Mouse (Mus musculus) forebrain, embryonic 16.5 days (tissue): Measurements from ENCODE around the gene Kat2a. TPM values are rescaled to one million over a fixed set of nuclear protein-coding genes. Genes with fewer than 3 reads are reported as not detected.

Experiments used
- ATAC-seq: fragments of 200-750 bp; cut with Nextera tagmentation; 2 replicates; pipeline ENCODE4 v1.8.0; 2017; ENCODE audit warnings: mild to moderate bottlenecking, moderate library complexity
- H3K27ac ChIP-seq: fragments of 300-500 bp; sonication (generic); 2 replicates; pipeline ENCODE4 v1.5.1; 2014; ENCODE audit warnings: low read length, control low read depth
- H3K27me3 ChIP-seq: fragments of 300-500 bp; sonication (generic); replicated peaks from 2 replicates; pipeline ENCODE4 v1.6.1; 2014; ENCODE audit warnings: low read length; ENCODE audit not compliant: control insufficient read depth, insufficient read depth
- H3K36me3 ChIP-seq: fragments of 300-500 bp; sonication (generic); 2 replicates; pipeline ENCODE4 v1.6.1; 2014; ENCODE audit not compliant: control insufficient read depth, insufficient read depth
- H3K4me1 ChIP-seq: fragments of 300-500 bp; sonication (generic); replicated peaks from 2 replicates; pipeline ENCODE4 v1.6.1; 2014; ENCODE audit warnings: low read length; ENCODE audit not compliant: control insufficient read depth, insufficient read depth
- H3K4me2 ChIP-seq: fragments of 300-500 bp; sonication (generic); 2 replicates; pipeline ENCODE4 v1.6.1; 2014; ENCODE audit warnings: mild to moderate bottlenecking, low read length, control low read depth
- H3K4me3 ChIP-seq: fragments of 300-500 bp; sonication (generic); replicated peaks from 2 replicates; pipeline ENCODE4 v1.5.1; 2014; ENCODE audit warnings: mild to moderate bottlenecking, low read length, control low read depth
- H3K9ac ChIP-seq: fragments of 300-500 bp; sonication (generic); replicated peaks from 2 replicates; pipeline ENCODE4 v1.6.1; 2014; ENCODE audit warnings: low read depth, low read length, control low read depth
- H3K9me3 ChIP-seq: fragments of 300-500 bp; sonication (generic); 2 replicates; pipeline ENCODE4 v1.6.1; 2016; ENCODE audit warnings: low read length; ENCODE audit not compliant: control insufficient read depth
- WGBS: fragments of 180-500 bp; shearing (Covaris S2); extraction: QIAGEN DNeasy Blood & Tissue Kit; methylation state at CpG from one replicate; pipeline ENCODE4 v1.1.7; 2014; 5-methylcytosine and 5-hydroxymethylcytosine counted together
- polyA plus RNA-seq: library from polyadenylated mRNA; unstranded; fragments of >200 nt; fragmentation: Nextera tagmentation; extraction: Ambion mirVana; gene quantifications from 2 replicates; pipeline ENCODE4 v1.2.1, GENCODE M21; 2015

The Kat2a gene
- polyA plus RNA-seq, 1 experiment from 2014 or later: 57.8 TPM

DNA sequence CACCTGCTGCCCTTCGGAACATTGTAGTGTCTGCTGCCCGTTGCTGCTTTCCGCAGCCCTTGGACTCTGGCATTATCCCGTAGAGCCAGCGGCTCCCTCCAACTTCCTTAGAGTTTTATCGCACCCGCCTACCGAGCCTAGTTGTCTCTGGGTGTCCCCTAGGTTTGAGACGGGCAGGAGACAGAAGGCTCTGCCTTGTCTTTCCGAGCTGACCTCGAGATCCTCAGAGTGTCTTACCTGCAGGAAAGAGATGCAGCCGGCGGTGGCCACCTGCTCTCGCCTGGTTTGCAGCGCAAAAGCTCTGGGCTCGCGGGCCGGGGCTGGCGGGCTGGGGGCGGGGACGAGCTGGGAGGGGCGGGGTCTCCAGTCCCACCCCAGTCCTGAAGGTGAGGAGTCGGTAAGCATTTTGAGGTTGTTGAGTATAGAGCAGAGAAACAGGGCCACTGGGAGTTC is 20.1 kb downstream of the Kat2a start, which contains the start of gene Zfp385c:
Zfp385c (minus strand) TSS at position 292 of the 453 bp plus-strand sequence.
- 1% methylated on average over 21 of the region's 23 CpGs for WGBS
- H3K27me3 ChIP-seq: peaks cover 9% of the 10 kb centered on the region
- H3K9ac ChIP-seq: no peak within 1 kb of the TSS; the same call in 1 of the 2 replicates
- H3K4me3 ChIP-seq: peak within 1 kb of the TSS; percentile 13
- H3K4me2 ChIP-seq: peak within 1 kb of the TSS; percentile 42
- H3K36me3 ChIP-seq: no peaks in the 10 kb centered on the region
- H3K27ac ChIP-seq: no peak within 1 kb of the TSS
- H3K4me1 ChIP-seq: peaks cover 6% of the 10 kb centered on the region
- ATAC-seq: no peak
- no peaks in the 10 kb centered on the region for H3K9me3 ChIP-seq

DNA sequence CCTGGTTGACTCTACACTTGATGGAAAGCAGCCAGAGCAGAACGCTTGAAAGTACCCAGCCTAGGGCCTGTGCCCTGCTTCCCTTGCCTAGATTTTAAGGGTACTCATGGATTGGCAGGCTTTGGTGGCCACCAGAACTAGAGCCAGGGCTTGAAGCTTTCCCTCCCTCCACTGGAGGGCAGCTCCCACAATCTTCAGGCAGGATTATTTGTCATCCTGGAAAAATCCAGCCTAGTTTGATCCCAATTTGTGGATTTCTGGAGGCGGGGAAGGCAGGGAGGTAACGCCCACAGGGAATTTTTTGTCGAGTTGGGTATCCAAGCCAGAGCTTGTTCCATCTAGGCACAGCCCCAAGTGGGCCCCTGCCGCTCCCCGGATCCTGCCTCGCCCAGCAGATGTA is 21.9 kb downstream of the Kat2a start:
- Histone ChIP-seq H3K4me1 (peaks cover 6% of the 10 kb centered on the region), H3K27ac (no peak overlapping the region), H3K9ac (no peak overlapping the region), H3K9me3 (no peaks in the 10 kb centered on the region), H3K36me3 (no peaks in the 10 kb centered on the region), H3K27me3 (peaks cover 9% of the 10 kb centered on the region), H3K4me2 (no peak overlapping the region), H3K4me3 (no peak overlapping the region)
- ATAC-seq: no peak
- WGBS: 77% methylated on average over 7 of the region's 7 CpGs

DNA sequence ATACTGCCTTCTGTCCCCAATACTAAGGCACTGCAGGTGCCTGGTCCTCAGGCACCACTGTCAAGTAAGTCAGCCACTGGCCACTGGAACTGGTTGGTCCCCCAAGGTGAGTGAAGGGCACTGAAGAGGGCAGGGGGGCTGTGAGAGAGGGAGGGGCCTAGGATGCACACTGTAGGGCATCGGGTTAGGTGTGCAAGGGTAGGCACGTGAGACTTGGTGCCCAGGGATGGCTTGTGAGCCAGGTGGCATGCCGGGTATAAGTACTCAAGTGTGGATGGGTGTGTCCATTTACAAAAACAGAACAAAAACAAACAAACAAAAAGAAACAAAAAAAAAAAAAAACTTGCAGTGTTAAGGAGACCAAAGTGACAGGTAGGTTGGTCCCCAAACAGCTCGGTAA is 23.8 kb downstream of the Kat2a start:
- ATAC-seq: no peak
- Histone ChIP-seq H3K27ac (no peak overlapping the region), H3K36me3 (no peaks in the 10 kb centered on the region), H3K9ac (no peak overlapping the region), H3K4me2 (no peak overlapping the region), H3K27me3 (peaks cover 9% of the 10 kb centered on the region), H3K9me3 (no peaks in the 10 kb centered on the region), H3K4me3 (no peak overlapping the region), H3K4me1 (peaks cover 6% of the 10 kb centered on the region)
- WGBS: 72% methylated on average over 4 of the region's 4 CpGs

DNA sequence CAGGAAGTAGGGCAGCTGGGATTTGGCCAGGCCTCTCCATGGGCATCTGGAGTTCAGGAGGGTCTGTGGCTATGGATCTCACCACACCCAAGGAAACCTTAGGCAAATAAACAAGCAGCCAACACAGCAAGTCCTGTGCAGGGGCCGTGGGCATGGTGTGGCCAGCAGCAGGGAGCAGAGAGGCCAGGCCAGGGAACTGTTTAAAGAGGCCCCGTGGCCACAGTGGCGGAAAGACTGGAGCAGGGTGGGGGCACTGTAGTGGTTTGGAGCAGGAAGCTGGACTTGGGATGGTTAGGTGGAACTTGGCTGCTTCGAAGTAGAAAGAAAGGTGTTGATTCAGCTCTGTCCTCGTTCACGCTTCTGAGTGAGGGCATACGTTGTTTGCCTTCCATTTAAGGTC is 25.0 kb downstream of the Kat2a start:
- Histone ChIP-seq H3K4me3 (no peak overlapping the region), H3K9ac (no peak overlapping the region), H3K27ac (no peak overlapping the region), H3K36me3 (no peaks in the 10 kb centered on the region), H3K4me2 (no peak overlapping the region), H3K4me1 (peaks cover 4% of the 10 kb centered on the region), H3K9me3 (no peaks in the 10 kb centered on the region), H3K27me3 (peaks cover 4% of the 10 kb centered on the region)
- ATAC-seq: no peak
- WGBS: 83% methylated on average over 7 of the region's 7 CpGs

DNA sequence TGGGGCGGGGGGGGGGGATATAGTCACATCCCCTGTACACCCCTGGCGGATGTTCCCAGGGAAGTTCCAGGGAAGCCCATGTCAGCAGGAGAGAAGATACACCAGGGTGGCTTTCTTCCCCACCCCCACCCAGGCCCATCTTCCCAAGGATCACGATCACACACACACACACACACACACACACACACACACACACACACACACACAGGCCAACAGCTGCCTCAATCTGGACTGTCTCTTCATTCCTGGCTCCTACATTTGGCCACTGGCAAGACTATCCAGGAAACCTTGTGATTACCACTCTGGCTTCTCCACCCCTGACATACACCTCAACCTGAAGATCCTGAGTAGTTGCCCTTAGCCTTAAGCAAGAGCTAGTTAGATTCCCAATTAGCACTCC is 26.9 kb downstream of the Kat2a start:
- Histone ChIP-seq H3K36me3 (no peaks in the 10 kb centered on the region), H3K4me1 (no peaks in the 10 kb centered on the region), H3K9ac (no peak overlapping the region), H3K4me2 (no peak overlapping the region), H3K4me3 (no peak overlapping the region), H3K9me3 (no peaks in the 10 kb centered on the region), H3K27ac (no peak overlapping the region), H3K27me3 (no peaks in the 10 kb centered on the region)
- no peak for ATAC-seq
- WGBS: 87% methylated on average over 2 of the region's 3 CpGs

DNA sequence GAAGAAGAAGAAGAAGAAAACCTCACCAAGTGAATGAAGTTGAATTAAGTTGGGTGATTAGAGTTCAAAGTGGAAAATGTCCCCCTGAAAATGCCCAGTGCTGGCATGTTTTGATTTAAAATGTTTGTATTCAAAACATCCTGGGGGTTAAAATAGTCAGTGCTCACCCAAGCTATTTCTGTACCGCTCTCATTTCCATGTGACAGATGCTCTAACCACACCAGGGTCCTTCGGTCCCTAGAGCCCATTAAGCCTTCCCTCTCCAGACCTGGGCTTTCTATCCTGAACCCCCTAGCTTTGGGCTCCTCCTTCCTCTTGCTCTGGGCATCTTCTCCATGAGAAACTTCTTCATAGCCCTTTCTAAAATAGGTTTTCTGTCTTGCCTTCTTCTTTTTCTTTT is 28.2 kb downstream of the Kat2a start:
- no peak overlapping the region for H3K27ac ChIP-seq
- no peaks in the 10 kb centered on the region for H3K36me3 ChIP-seq
- no peak overlapping the region for H3K4me3 ChIP-seq
- no peaks in the 10 kb centered on the region for H3K27me3 ChIP-seq
- 80% methylated on average over 2 of the region's 2 CpGs for WGBS
- H3K9ac ChIP-seq: no peak overlapping the region
- H3K4me2 ChIP-seq: no peak overlapping the region
- no peaks in the 10 kb centered on the region for H3K4me1 ChIP-seq
- H3K9me3 ChIP-seq: no peaks in the 10 kb centered on the region
- no peak for ATAC-seq

DNA sequence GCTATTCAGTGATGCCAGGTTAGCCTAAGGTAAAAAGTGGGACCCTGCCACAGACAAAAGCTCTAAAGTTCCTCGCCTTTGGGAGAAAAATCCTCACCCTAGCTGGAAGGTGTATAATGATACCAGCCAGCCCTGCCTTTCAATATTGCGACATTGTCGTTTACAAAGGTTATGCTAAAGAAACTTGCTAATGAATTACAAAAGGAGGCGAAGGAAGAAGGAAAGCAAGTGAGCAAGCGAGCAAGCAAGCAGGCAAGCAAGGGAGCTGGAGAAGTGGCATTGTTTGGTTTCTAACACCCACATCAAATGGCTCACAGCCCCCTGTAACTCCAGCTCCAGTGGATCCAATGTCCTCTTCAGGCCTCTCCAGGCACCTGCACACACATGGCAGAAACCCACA is 29.7 kb downstream of the Kat2a start:
- no peak for ATAC-seq
- Histone ChIP-seq H3K4me2 (no peak overlapping the region), H3K36me3 (no peaks in the 10 kb centered on the region), H3K4me1 (no peaks in the 10 kb centered on the region), H3K27me3 (no peaks in the 10 kb centered on the region), H3K9me3 (no peaks in the 10 kb centered on the region), H3K4me3 (no peak overlapping the region), H3K9ac (no peak overlapping the region), H3K27ac (no peak overlapping the region)
- WGBS: 55% methylated on average over 5 of the region's 5 CpGs

DNA sequence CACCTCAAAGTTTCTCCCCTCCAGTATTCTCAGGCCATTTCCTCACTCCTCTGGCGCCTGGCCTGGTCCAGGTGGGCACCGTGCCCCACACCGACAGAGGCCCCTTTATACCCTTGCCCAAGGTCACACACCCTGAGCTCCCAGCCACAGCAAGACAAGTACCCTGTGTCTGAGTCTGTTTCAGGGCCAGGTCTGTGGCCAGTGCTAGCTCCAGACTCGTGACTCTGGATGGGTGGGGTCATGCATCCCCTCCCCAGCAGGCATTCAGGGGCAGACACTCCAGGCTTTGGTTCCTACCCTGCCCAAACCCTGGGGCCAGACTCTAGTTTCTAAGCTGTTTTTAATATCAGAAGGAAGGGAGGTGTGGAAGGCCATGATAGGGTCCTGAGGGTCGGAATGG is 30.4 kb downstream of the Kat2a start:
- Histone ChIP-seq H3K9ac (no peak overlapping the region), H3K36me3 (no peaks in the 10 kb centered on the region), H3K4me2 (no peak overlapping the region), H3K27ac (no peak overlapping the region), H3K4me1 (no peaks in the 10 kb centered on the region), H3K9me3 (no peaks in the 10 kb centered on the region), H3K4me3 (no peak overlapping the region), H3K27me3 (no peaks in the 10 kb centered on the region)
- 83% methylated on average over 5 of the region's 5 CpGs for WGBS
- ATAC-seq: no peak

DNA sequence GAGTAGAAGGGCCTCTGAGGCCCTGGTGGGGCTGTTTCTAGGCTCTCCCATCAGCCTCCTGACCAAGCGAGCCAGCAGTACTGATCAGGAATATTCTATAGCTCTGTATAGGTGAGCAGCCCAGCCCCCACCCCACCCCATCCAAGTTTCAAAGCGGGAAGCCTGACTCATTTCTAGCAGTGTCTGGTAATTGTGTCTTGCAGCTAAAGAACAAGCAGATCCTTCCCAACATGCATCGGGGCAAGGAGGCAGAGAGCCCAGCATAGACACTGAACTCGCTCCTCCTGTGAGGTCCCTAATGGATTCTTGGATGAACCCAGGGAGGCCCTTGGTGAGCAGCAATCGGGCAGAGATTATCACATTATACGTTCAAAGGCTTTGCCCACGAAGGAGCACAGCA is 34.5 kb downstream of the Kat2a start:
- Histone ChIP-seq H3K36me3 (no peaks in the 10 kb centered on the region), H3K4me2 (no peak overlapping the region), H3K9ac (no peak overlapping the region), H3K4me1 (peaks cover 4% of the 10 kb centered on the region), H3K9me3 (no peaks in the 10 kb centered on the region), H3K27me3 (no peaks in the 10 kb centered on the region), H3K4me3 (no peak overlapping the region), H3K27ac (no peak overlapping the region)
- no peak for ATAC-seq
- 47% methylated on average over 7 of the region's 7 CpGs for WGBS

DNA sequence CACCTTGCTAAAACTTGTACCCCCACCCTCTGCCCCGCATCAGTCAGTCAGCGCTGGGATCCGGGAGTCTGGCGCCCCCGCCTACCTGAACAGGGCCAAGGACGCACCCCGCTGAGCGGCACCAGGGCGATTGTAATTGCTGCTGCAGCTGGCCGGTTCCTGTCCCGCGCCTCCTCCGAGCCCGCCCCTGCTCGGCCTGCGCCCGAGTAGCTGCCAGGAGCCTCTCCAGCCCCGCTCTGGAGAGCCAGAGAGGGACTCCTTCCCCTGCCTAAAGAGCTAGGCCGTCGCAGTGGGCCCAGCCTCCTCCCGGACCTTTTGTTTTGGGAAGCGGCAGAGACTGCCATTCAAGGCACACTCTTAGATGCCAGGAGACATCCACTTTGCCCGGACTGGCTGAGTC is 39.1 kb downstream of the Kat2a start:
- H3K9me3 ChIP-seq: no peaks in the 10 kb centered on the region
- WGBS: 2% methylated on average over 23 of the region's 23 CpGs
- no peak overlapping the region for H3K4me3 ChIP-seq
- no peak overlapping the region for H3K27ac ChIP-seq
- no peak for ATAC-seq
- H3K9ac ChIP-seq: peak overlapping the region; percentile 18; the same call in 1 of the 2 replicates
- H3K27me3 ChIP-seq: no peaks in the 10 kb centered on the region
- peak overlapping the region; percentile 28 for H3K4me2 ChIP-seq
- H3K36me3 ChIP-seq: no peaks in the 10 kb centered on the region
- H3K4me1 ChIP-seq: peaks cover 4% of the 10 kb centered on the region
